Comparison of ENCODE assay signal across 20 mouse cellular contexts in the genomic region with DNA sequence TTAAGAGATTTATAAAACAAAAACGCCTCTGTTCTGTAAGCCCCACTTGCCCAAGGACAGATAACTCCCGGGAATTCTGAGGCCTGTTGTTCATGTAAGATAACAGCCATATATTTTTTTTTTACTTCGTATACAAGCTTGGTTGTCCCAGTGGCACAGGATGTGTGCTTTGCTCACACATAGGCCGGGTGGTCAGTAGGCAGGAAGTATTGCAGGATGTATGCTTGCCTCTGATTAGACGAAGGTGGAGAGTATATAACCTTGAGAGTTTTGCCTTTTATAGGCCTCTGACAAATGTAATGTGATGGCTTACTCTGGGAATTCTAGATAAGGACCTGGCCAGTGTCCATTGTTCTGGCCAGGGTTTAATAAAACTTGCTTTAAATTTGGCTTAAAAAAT.
A peak's percentile ranks its signal among the peaks of the same experiment; 100 is the strongest.
DNase-seq lines count a peak whose midpoint lies in the region; ATAC-seq and TF ChIP-seq lines count a peak whose summit lies in the region.
"Had no signal": no experiment of that assay in that cellular context is flagged by ENCODE, and none has a peak within 500 bp of the region (broad histone marks: within the 10 kb centered on the region; RNA-seq: fewer than 3 reads in every experiment).

No protein-coding gene starts in this region.

- H3K9me3 ChIP-seq in heart, embryonic 12.5 days (replicated peaks), result no peaks in the 10 kb centered on the region
- H3K9me3 ChIP-seq in kidney, postnatal 0 days (replicated peaks; ENCODE audit: low read length), result no peaks in the 10 kb centered on the region
- no peaks in the 10 kb centered on the region for H3K9me3 ChIP-seq in kidney, embryonic 14.5 days (ENCODE audit: control insufficient read depth, low read length)
- no peaks in the 10 kb centered on the region for H3K9me3 ChIP-seq in lung, embryonic 14.5 days (ENCODE audit: low read depth, low read length)
- H3K9me3 ChIP-seq: forebrain, embryonic 15.5 days; hindbrain, embryonic 10.5 days had no signal

- TF ChIP-seq CTCF in kidney, postnatal 0 days (IDR thresholded peaks at IDR 0.05; ENCODE audit: low read depth), result no peak
- no peak for TF ChIP-seq CTCF in lung, embryonic 14.5 days (IDR thresholded peaks at IDR 0.05; ENCODE audit: low read depth)

- no peaks in the 10 kb centered on the region for H3K27me3 ChIP-seq in heart, embryonic 12.5 days (replicated peaks)
- H3K27me3 ChIP-seq in kidney, postnatal 0 days (ENCODE audit: insufficient read depth, low read length), result no peaks in the 10 kb centered on the region
- H3K27me3 ChIP-seq in kidney, embryonic 14.5 days (ENCODE audit: control insufficient read depth, insufficient read depth, low read length), result no peaks in the 10 kb centered on the region
- no peaks in the 10 kb centered on the region for H3K27me3 ChIP-seq in lung, embryonic 14.5 days (ENCODE audit: insufficient read depth, low read length)
- H3K27me3 ChIP-seq: CH12.LX; forebrain, embryonic 15.5 days had no signal

- no peak overlapping the region for H3K9ac ChIP-seq in heart, embryonic 12.5 days
- H3K9ac ChIP-seq in kidney, postnatal 0 days (ENCODE audit: low read depth, low read length), result no peak overlapping the region
- no peak overlapping the region for H3K9ac ChIP-seq in kidney, embryonic 14.5 days (ENCODE audit: low read depth, low read length)
- no peak overlapping the region for H3K9ac ChIP-seq in lung, embryonic 14.5 days
- H3K9ac ChIP-seq: forebrain, embryonic 15.5 days; hindbrain, embryonic 14.5 days had no signal

- H3K4me1 ChIP-seq in heart, embryonic 12.5 days (replicated peaks), result no peaks in the 10 kb centered on the region
- no peaks in the 10 kb centered on the region for H3K4me1 ChIP-seq in kidney, postnatal 0 days (replicated peaks; ENCODE audit: insufficient read depth, low read length)
- no peaks in the 10 kb centered on the region for H3K4me1 ChIP-seq in kidney, embryonic 14.5 days (ENCODE audit: control insufficient read depth, insufficient read depth, low read length)
- H3K4me1 ChIP-seq in lung, embryonic 14.5 days (ENCODE audit: insufficient read depth), result no peaks in the 10 kb centered on the region
- H3K4me1 ChIP-seq: forebrain, embryonic 15.5 days; hindbrain, embryonic 10.5 days had no signal

- ATAC-seq in heart, embryonic 12.5 days (ENCODE audit: insufficient number of reproducible peaks, low FRiP score), result peak; percentile 39; the same call in 1 of the 2 replicates
- ATAC-seq in kidney, postnatal 0 days (replicated peaks; ENCODE audit: low FRiP score, low read depth), result no peak
- no peak for ATAC-seq in kidney, embryonic 14.5 days (ENCODE audit: low FRiP score, low TSS enrichment)
- no peak for ATAC-seq in lung, embryonic 14.5 days (ENCODE audit: insufficient read depth)
- peak; percentile 88 to 94 for ATAC-seq in hematopoietic stem cell, adult 5-6 weeks (replicated peaks in 1 of 2; ENCODE audit: insufficient read depth in 1 of 2, low FRiP score in 2 of 2, low TSS enrichment in 1 of 2, low read depth in 1 of 2, poor library complexity in 2 of 2, severe bottlenecking in 2 of 2)
- ATAC-seq in granulocyte monocyte progenitor cell, adult 5-6 weeks (replicated peaks; ENCODE audit: poor library complexity, severe bottlenecking), result no peak
- ATAC-seq: forebrain, embryonic 15.5 days; intestine, embryonic 16.5 days had no signal

- H3K36me3 ChIP-seq in heart, embryonic 12.5 days, result no peaks in the 10 kb centered on the region
- H3K36me3 ChIP-seq in kidney, postnatal 0 days (ENCODE audit: insufficient read depth, low read length), result no peaks in the 10 kb centered on the region
- no peaks in the 10 kb centered on the region for H3K36me3 ChIP-seq in kidney, embryonic 14.5 days (ENCODE audit: control insufficient read depth, insufficient read depth, low read length)
- H3K36me3 ChIP-seq in lung, embryonic 14.5 days (ENCODE audit: insufficient read depth), result no peaks in the 10 kb centered on the region
- H3K36me3 ChIP-seq: forebrain, embryonic 15.5 days; hindbrain, embryonic 10.5 days had no signal

- DNase-seq in heart, postnatal 4 days, result no peak
- peak; percentile 0 for DNase-seq in kidney, postnatal 0 days (ENCODE audit: low spot score)
- DNase-seq in lung, embryonic 14.5 days, result peak; percentile 1
- no peak for DNase-seq in lung, postnatal 14 days
- DNase-seq: adrenal gland, adult 2 months; adrenal gland, postnatal 25 days; cerebellum, adult 18-20 months; cerebellum, adult 9-11 months; cerebellum, postnatal 36 days; heart, adult 2 months had no signal

- no peak overlapping the region for H3K4me2 ChIP-seq in heart, embryonic 12.5 days
- no peak overlapping the region for H3K4me2 ChIP-seq in kidney, postnatal 0 days (ENCODE audit: low read length)
- no peak overlapping the region for H3K4me2 ChIP-seq in kidney, embryonic 14.5 days (replicated peaks; ENCODE audit: low read depth, low read length)
- no peak overlapping the region for H3K4me2 ChIP-seq in lung, embryonic 14.5 days
- H3K4me2 ChIP-seq: forebrain, embryonic 15.5 days; heart, embryonic 11.5 days; hindbrain, embryonic 14.5 days had no signal

- WGBS in heart, embryonic 12.5 days, result 44% methylated on average over 5 of the region's 5 CpGs
- 62% methylated on average over 5 of the region's 5 CpGs for WGBS in kidney, postnatal 0 days
- WGBS in kidney, embryonic 14.5 days, result 72% methylated on average over 5 of the region's 5 CpGs
- 64% methylated on average over 5 of the region's 5 CpGs for WGBS in lung, embryonic 14.5 days

- H3K4me3 ChIP-seq in heart, embryonic 12.5 days, result no peak overlapping the region
- no peak overlapping the region for H3K4me3 ChIP-seq in kidney, postnatal 0 days (replicated peaks; ENCODE audit: low read depth, low read length)
- no peak overlapping the region for H3K4me3 ChIP-seq in kidney, embryonic 14.5 days (ENCODE audit: low read length)
- no peak overlapping the region for H3K4me3 ChIP-seq in lung, embryonic 14.5 days (ENCODE audit: low read depth, low read length)
- H3K4me3 ChIP-seq: forebrain, embryonic 15.5 days; heart, adult 2 months; hindbrain, embryonic 10.5 days had no signal

- no peak overlapping the region for H3K27ac ChIP-seq in heart, embryonic 12.5 days (ENCODE audit: poor library complexity, severe bottlenecking)
- H3K27ac ChIP-seq in kidney, postnatal 0 days, result no peak overlapping the region
- no peak overlapping the region for H3K27ac ChIP-seq in kidney, embryonic 14.5 days (ENCODE audit: low read depth, low read length)
- H3K27ac ChIP-seq in lung, embryonic 14.5 days (ENCODE audit: low read depth), result no peak overlapping the region
- H3K27ac ChIP-seq: forebrain, embryonic 15.5 days; heart, adult 2 months; hindbrain, embryonic 10.5 days; hindbrain, embryonic 14.5 days had no signal

Comparison
In these comparisons a context has a peak if more than half of its experiments do, and no peak if none do; other contexts are left out.
1. DNase-seq: peak in kidney, postnatal 0 days (single experiment) and lung, embryonic 14.5 days (single experiment); none in heart, postnatal 4 days (single experiment) and lung, postnatal 14 days (single experiment).
2. ATAC-seq: peak in heart, embryonic 12.5 days (single experiment) and hematopoietic stem cell, adult 5-6 weeks (2 of 2); none in kidney, postnatal 0 days (single experiment), kidney, embryonic 14.5 days (single experiment), lung, embryonic 14.5 days (single experiment) and granulocyte monocyte progenitor cell, adult 5-6 weeks (single experiment).